Mouse (Mus musculus): ENCODE results near the gene Ppp2r5c. TPM values are rescaled to one million over a fixed set of nuclear protein-coding genes. Genes with fewer than 3 reads are reported as not detected.

Ppp2r5c gene
- polyA plus RNA-seq, 1 experiment from 2014 or later = 139 TPM

DNA sequence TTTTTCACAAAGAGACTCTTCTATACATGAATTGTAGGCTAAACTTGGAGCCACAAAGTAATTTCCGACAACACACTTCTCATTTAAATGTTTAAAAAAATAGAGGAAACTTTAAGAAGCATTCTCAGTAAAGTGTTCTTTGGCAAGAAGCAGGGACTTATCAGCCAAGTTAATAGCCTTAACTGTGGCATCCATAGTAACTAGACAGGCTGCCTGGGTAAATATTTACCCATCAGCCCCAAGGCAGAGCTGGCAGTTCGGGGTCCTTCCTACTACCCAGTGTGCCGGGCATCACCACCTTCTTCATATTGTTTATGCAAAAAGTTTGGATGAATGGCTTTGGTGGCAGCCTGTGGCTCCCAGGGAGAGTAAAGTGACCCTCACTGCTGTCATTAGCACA, 50.1 kb downstream of the Ppp2r5c start:
- no peak for ATAC-seq (replicated peaks; ENCODE audit: insufficient number of reproducible peaks, low FRiP score, low TSS enrichment)
- H3K4me2 ChIP-seq = no peak overlapping the region
- no peaks in the 10 kb centered on the region for H3K36me3 ChIP-seq (ENCODE audit: control insufficient read depth, insufficient read depth, low read length)
- H3K9me3 ChIP-seq (replicated peaks; ENCODE audit: control insufficient read depth, low read length) = no peaks in the 10 kb centered on the region
- no peak overlapping the region for H3K4me3 ChIP-seq (ENCODE audit: low read depth, low read length)
- 0 out of 2 replicates have a peak overlapping the region, but pooled peaks have one; percentile 30 for H3K9ac ChIP-seq (ENCODE audit: low read depth, low read length)
- peaks cover 46% of the 10 kb centered on the region for H3K4me1 ChIP-seq (ENCODE audit: control insufficient read depth, insufficient read depth, low read length)
- H3K27ac ChIP-seq (ENCODE audit: low read depth, low read length) = peak overlapping the region; percentile 55; the same call in 1 of the 2 replicates
- 48% methylated on average over 3 of the region's 3 CpGs for WGBS (ENCODE audit: insufficient replicate concordance)
- H3K27me3 ChIP-seq (ENCODE audit: control insufficient read depth, insufficient read depth, low read length) = no peaks in the 10 kb centered on the region

DNA sequence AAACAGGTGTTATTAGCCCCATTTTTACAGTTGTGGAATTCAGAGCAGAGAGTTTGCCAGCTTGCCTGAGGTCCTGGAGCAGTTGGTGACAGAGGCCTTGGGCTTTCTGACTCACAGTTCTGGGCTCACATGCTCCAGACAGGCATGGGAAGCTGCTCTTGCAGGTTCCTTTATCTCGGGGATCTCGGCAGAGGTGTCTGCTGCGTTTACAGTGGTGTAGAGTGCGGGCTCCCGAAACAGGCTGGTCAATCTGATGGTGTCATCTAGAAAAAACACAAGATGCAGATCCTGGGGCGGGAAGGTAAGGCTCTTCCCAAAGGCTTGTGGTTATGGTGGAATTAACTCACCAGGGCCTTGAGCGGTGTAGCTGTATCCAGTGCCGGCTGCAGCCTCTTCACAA, 50.6 kb downstream of the Ppp2r5c start:
- H3K4me2 ChIP-seq = no peak overlapping the region
- no peaks in the 10 kb centered on the region for H3K9me3 ChIP-seq (replicated peaks; ENCODE audit: control insufficient read depth, low read length)
- no peaks in the 10 kb centered on the region for H3K27me3 ChIP-seq (ENCODE audit: control insufficient read depth, insufficient read depth, low read length)
- 48% methylated on average over 8 of the region's 8 CpGs for WGBS (ENCODE audit: insufficient replicate concordance)
- 0 out of 2 replicates have a peak overlapping the region, but pooled peaks have one; percentile 36 for H3K27ac ChIP-seq (ENCODE audit: low read depth, low read length)
- H3K4me1 ChIP-seq (ENCODE audit: control insufficient read depth, insufficient read depth, low read length) = peaks cover 51% of the 10 kb centered on the region
- 0 out of 2 replicates have a peak overlapping the region, but pooled peaks have one; percentile 30 for H3K9ac ChIP-seq (ENCODE audit: low read depth, low read length)
- no peak for ATAC-seq (replicated peaks; ENCODE audit: insufficient number of reproducible peaks, low FRiP score, low TSS enrichment)
- H3K36me3 ChIP-seq (ENCODE audit: control insufficient read depth, insufficient read depth, low read length) = no peaks in the 10 kb centered on the region
- no peak overlapping the region for H3K4me3 ChIP-seq (ENCODE audit: low read depth, low read length)

DNA sequence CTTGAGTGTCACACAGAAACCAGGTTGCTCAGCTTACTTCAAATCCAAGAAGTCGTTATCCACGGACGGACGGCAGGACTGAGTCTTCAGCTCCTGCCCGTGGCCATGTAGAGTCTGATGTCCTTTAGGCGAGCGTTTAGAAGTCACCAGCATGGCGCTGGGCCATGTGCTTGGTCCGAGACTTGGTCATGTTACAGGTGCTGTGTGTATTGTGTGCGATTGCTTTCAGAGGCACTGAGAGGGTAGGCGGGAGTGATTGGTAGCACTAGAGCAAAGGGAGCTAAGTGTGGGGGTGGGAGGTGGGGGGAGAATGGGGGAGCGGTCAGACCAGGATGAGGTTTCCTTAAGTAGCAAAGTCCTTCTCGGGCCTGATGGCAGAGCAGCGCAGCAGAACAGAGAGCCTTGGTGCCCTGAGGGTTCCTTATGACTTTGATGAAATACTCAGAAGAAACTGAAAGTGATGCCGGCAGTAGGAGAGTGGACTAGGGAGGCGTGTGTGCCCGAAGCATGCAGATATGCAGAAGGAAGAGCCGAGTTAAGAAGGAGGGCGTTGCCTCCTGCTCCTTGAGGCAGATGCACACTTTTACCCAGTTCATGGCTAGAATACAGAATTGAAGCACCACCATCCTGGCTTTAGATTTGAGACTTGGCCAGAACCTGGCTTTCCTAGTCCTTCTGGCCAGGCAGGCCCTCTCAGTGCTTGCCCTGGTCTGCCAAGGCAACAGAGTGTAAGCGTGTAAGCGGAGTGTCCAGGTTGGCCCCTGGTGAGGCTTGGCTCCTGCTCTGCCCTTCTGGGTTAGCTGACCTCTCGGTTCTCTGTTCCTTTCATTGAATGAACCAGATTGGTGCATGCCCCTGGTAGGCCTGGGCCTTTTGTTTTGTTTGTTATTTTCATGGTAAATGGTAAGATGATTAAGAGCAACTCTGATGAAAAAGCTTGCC, 51.6 kb downstream of the Ppp2r5c start:
- peak overlapping the region; percentile 39 for H3K4me2 ChIP-seq
- no peak for ATAC-seq (replicated peaks; ENCODE audit: insufficient number of reproducible peaks, low FRiP score, low TSS enrichment)
- peak overlapping the region; percentile 90 for H3K27ac ChIP-seq (ENCODE audit: low read depth, low read length)
- no peaks in the 10 kb centered on the region for H3K27me3 ChIP-seq (ENCODE audit: control insufficient read depth, insufficient read depth, low read length)
- H3K4me3 ChIP-seq (ENCODE audit: low read depth, low read length) = no peak overlapping the region
- H3K4me1 ChIP-seq (ENCODE audit: control insufficient read depth, insufficient read depth, low read length) = peaks cover 59% of the 10 kb centered on the region
- H3K9ac ChIP-seq (ENCODE audit: low read depth, low read length) = peak overlapping the region; percentile 52; the same call in 1 of the 2 replicates
- WGBS (ENCODE audit: insufficient replicate concordance) = 80% methylated on average over 22 of the region's 22 CpGs
- H3K9me3 ChIP-seq (replicated peaks; ENCODE audit: control insufficient read depth, low read length) = no peaks in the 10 kb centered on the region
- H3K36me3 ChIP-seq (ENCODE audit: control insufficient read depth, insufficient read depth, low read length) = no peaks in the 10 kb centered on the region

DNA sequence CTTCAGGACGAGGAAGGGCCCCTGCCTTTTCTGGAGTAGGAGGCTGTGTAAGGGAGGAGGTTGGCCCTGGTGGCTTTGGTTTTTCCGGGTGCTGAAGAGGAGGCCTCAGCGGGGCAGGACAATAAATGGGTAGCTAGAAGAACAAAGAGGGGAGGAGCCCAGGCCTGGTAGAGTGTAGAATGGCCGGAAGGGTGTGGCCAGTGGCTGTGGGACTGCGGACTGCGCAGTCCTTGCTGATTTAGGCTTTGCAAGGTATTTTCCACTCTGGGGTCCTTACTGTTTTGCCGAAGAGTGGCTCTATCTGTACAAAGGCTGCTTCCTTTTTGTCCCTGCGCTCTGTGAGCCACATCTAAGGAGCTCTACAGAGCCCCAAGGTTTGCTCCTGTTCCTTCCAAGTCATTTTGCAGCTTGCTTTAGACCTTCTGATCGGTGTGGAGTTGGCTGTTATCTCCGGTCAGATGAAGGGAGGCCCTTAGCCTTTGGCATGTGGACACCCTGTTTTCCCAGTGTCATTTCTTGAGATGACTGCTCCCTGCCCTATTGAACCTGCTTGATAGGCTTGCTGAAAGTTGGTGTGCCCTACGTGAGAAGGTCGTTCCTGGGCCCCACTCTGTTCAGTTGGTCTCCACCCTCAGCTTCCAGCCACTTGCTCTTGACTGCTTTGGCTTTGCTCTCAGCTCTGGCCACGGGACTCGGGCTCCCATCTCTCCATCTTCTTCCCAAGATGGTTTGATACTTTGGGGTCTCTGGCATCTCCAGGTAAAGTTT, 52.5 kb downstream of the Ppp2r5c start:
- Histone ChIP-seq H3K4me2 (peak overlapping the region; percentile 39), H3K9me3 (replicated peaks; ENCODE audit: control insufficient read depth, low read length) (no peaks in the 10 kb centered on the region), H3K4me3 (ENCODE audit: low read depth, low read length) (no peak overlapping the region), H3K9ac (ENCODE audit: low read depth, low read length) (peak overlapping the region; percentile 52; the same call in 1 of the 2 replicates), H3K36me3 (ENCODE audit: control insufficient read depth, insufficient read depth, low read length) (no peaks in the 10 kb centered on the region), H3K4me1 (ENCODE audit: control insufficient read depth, insufficient read depth, low read length) (peaks cover 68% of the 10 kb centered on the region), H3K27ac (ENCODE audit: low read depth, low read length) (peak overlapping the region; percentile 90), H3K27me3 (ENCODE audit: control insufficient read depth, insufficient read depth, low read length) (no peaks in the 10 kb centered on the region)
- WGBS (ENCODE audit: insufficient replicate concordance) = 44% methylated on average over 14 of the region's 14 CpGs
- peak; percentile 71; the same call in 1 of the 2 replicates for ATAC-seq (replicated peaks; ENCODE audit: insufficient number of reproducible peaks, low FRiP score, low TSS enrichment)

DNA sequence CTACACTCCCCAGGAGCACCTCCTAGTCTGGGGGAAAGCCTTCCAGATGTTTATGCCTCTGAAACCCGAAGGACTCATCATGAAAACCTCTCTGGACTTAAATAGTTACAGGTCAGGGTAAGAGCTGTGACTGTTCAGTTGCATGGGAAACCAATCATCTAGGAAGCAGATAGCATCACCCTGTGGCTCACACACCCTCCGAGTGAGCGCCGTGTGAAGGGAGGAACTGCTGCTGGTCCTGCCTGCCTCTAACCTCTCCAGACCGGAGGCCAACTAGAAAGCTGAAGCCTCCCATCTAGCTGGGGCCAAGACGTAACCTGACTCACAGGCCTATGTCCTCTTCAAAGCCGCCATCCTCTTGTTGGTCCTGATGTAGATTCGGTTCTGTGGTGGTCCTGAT, 53.2 kb downstream of the Ppp2r5c start:
- Histone ChIP-seq H3K4me3 (ENCODE audit: low read depth, low read length) (no peak overlapping the region), H3K9ac (ENCODE audit: low read depth, low read length) (no peak overlapping the region), H3K4me2 (peak overlapping the region; percentile 39; the same call in 1 of the 2 replicates), H3K27me3 (ENCODE audit: control insufficient read depth, insufficient read depth, low read length) (no peaks in the 10 kb centered on the region), H3K4me1 (ENCODE audit: control insufficient read depth, insufficient read depth, low read length) (peaks cover 74% of the 10 kb centered on the region), H3K27ac (ENCODE audit: low read depth, low read length) (peak overlapping the region; percentile 90; the same call in 1 of the 2 replicates), H3K36me3 (ENCODE audit: control insufficient read depth, insufficient read depth, low read length) (no peaks in the 10 kb centered on the region), H3K9me3 (replicated peaks; ENCODE audit: control insufficient read depth, low read length) (no peaks in the 10 kb centered on the region)
- no peak for ATAC-seq (replicated peaks; ENCODE audit: insufficient number of reproducible peaks, low FRiP score, low TSS enrichment)
- WGBS (ENCODE audit: insufficient replicate concordance) = 75% methylated on average over 8 of the region's 8 CpGs

DNA sequence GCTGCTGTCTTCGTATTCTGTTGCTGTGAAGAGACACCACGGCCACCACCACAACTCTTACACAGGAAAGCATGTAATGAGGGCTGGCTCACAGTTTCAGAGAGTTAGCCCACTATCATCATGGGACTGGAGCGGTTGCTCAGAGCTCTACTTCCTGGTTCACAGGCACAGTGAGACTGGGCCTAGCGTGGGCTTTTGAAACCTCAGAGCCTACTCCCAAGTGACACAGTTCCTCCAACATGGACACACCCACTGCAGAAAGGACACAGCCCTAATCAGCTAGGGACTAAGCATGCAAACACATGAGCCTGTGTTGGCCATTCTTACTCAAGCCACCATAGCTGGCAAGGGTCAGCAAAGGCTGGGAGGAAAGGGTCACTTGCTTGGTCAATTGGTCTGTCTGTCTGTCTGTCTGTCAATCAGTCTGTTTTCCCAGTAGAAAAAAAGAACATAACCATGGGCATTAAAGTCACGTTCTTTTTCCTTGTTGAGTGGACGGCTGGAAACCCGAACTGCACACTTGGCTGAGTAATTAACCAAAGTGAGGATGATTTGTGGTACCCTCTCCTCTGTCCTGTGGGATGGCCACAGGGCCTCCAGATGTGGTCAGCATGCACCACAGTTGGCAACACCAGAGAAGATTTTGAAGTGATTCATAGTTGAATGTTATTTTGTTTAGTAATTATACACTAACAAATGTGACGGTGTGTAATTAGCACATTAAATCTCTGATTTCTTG, 56.7 kb downstream of the Ppp2r5c start:
- Histone ChIP-seq H3K27ac (ENCODE audit: low read depth, low read length) (peak overlapping the region; percentile 52), H3K36me3 (ENCODE audit: control insufficient read depth, insufficient read depth, low read length) (no peaks in the 10 kb centered on the region), H3K9ac (ENCODE audit: low read depth, low read length) (no peak overlapping the region), H3K4me3 (ENCODE audit: low read depth, low read length) (no peak overlapping the region), H3K4me1 (ENCODE audit: control insufficient read depth, insufficient read depth, low read length) (peaks cover 65% of the 10 kb centered on the region), H3K9me3 (replicated peaks; ENCODE audit: control insufficient read depth, low read length) (no peaks in the 10 kb centered on the region), H3K27me3 (ENCODE audit: control insufficient read depth, insufficient read depth, low read length) (no peaks in the 10 kb centered on the region), H3K4me2 (0 out of 2 replicates have a peak overlapping the region, but pooled peaks have one; percentile 20)
- ATAC-seq (replicated peaks; ENCODE audit: insufficient number of reproducible peaks, low FRiP score, low TSS enrichment) = no peak
- WGBS (ENCODE audit: insufficient replicate concordance) = 84% methylated on average over 8 of the region's 8 CpGs

DNA sequence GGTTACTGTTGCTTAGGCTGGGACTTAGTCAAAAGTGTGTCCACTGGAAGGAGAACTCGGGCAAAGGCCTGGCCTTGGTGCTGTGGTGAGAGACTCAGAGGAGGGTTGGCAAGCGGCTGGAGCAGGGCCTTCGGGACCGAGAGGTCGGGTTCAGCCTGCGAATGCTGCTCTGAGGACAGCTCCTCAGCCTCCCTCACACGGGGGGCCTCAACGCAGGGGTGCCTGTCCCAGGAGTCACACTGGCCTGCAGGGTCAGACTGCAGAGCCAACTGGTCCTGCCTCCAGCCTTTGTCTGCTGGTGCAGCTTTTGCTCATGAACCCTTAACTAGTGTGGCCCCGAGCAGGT, 57.2 kb downstream of the Ppp2r5c start:
- peak overlapping the region; percentile 52 for H3K27ac ChIP-seq (ENCODE audit: low read depth, low read length)
- 61% methylated on average over 9 of the region's 9 CpGs for WGBS (ENCODE audit: insufficient replicate concordance)

DNA sequence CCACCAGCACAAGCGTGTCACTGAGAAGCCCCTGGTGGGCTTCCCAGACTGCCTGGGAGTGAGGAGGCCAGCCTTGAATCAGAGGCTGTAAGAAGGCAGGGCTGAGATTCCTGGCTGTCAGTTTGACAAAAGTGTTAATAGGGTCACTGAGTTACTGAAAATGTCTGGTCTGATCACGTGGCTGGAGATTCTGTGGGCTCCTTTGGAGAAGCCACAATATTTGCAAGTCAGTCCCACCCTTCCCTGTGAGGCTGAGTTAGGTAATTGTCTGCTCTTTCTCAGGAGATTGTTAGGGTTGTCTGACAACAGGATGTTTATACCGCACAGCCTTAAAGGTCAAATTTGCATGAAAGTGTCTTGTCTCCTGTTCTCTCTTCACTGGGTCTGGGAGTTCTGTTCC, 57.9 kb downstream of the Ppp2r5c start:
- Histone ChIP-seq H3K27me3 (ENCODE audit: control insufficient read depth, insufficient read depth, low read length) (no peaks in the 10 kb centered on the region), H3K4me3 (ENCODE audit: low read depth, low read length) (no peak overlapping the region), H3K9ac (ENCODE audit: low read depth, low read length) (no peak overlapping the region), H3K36me3 (ENCODE audit: control insufficient read depth, insufficient read depth, low read length) (no peaks in the 10 kb centered on the region), H3K4me1 (ENCODE audit: control insufficient read depth, insufficient read depth, low read length) (peaks cover 56% of the 10 kb centered on the region), H3K27ac (ENCODE audit: low read depth, low read length) (peak overlapping the region; percentile 52; the same call in 1 of the 2 replicates), H3K4me2 (no peak overlapping the region), H3K9me3 (replicated peaks; ENCODE audit: control insufficient read depth, low read length) (no peaks in the 10 kb centered on the region)
- WGBS (ENCODE audit: insufficient replicate concordance) = 26% methylated on average over 3 of the region's 3 CpGs
- ATAC-seq (replicated peaks; ENCODE audit: insufficient number of reproducible peaks, low FRiP score, low TSS enrichment) = no peak

More for the DNA sequence above, 57.2 kb downstream of the Ppp2r5c start:
- H3K4me3 ChIP-seq (ENCODE audit: low read depth, low read length) = no peak overlapping the region
- no peaks in the 10 kb centered on the region for H3K9me3 ChIP-seq (replicated peaks; ENCODE audit: control insufficient read depth, low read length)
- H3K4me2 ChIP-seq = peak overlapping the region; percentile 20; the same call in 1 of the 2 replicates
- H3K4me1 ChIP-seq (ENCODE audit: control insufficient read depth, insufficient read depth, low read length) = peaks cover 60% of the 10 kb centered on the region
- H3K9ac ChIP-seq (ENCODE audit: low read depth, low read length) = 0 out of 2 replicates have a peak overlapping the region, but pooled peaks have one; percentile 17
- no peaks in the 10 kb centered on the region for H3K36me3 ChIP-seq (ENCODE audit: control insufficient read depth, insufficient read depth, low read length)
- H3K27me3 ChIP-seq (ENCODE audit: control insufficient read depth, insufficient read depth, low read length) = no peaks in the 10 kb centered on the region
- ATAC-seq (replicated peaks; ENCODE audit: insufficient number of reproducible peaks, low FRiP score, low TSS enrichment) = no peak
